Mouse (Mus musculus): ENCODE results near the gene Fbxw11.
"Not testable (repeated sequence)": the region's sequence is repeated elsewhere in the genome, so short reads cannot be mapped to it uniquely, and the experiment has no call there.

Fbxw11 gene

DNA sequence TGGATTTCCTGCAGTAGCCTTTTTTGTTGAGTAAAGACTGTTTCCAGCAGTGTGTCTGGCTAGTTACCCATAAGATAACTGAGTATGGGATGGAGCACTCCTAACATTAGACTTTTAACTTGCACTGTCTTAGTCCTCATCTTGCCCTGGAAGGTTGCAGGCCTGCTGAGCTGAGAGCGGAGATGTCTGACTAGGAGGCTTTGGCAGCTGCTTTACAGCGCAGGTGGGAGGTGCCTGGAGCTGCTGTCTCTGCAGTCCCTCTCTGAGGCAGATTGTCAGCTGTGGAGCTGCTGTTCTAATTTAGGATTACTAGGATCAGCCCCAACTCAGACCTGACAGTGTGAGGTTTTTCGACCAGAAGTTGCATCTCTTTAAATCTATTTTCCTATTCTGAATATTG, 34.3 kb downstream of the Fbxw11 start:
- DNase-seq (ENCODE audit: low read depth) = no peak

- DNase-seq (ENCODE audit: low read depth) = no peak
Observed at GRCm38 (mm10) chr11:32677811-32678210, 35.3 kb downstream of the Fbxw11 start.

- DNase-seq (ENCODE audit: low read depth) = not testable (repeated sequence)
Observed at GRCm38 (mm10) chr11:32679091-32679490, 36.6 kb downstream of the Fbxw11 start.

GRCm38 (mm10) chr11:32680014-32680413, 37.5 kb downstream of the Fbxw11 start:
- peak; percentile 39 for DNase-seq (ENCODE audit: low read depth)

GRCm38 (mm10) chr11:32681192-32681795, 38.8 kb downstream of the Fbxw11 start:
- DNase-seq (ENCODE audit: low read depth) = no peak

GRCm38 (mm10) chr11:32682335-32683102, 40.0 kb downstream of the Fbxw11 start:
- DNase-seq (ENCODE audit: low read depth) = no peak

- DNase-seq (ENCODE audit: low read depth) = no peak
Observed at GRCm38 (mm10) chr11:32684690-32685254, 42.2 kb downstream of the Fbxw11 start.

DNA sequence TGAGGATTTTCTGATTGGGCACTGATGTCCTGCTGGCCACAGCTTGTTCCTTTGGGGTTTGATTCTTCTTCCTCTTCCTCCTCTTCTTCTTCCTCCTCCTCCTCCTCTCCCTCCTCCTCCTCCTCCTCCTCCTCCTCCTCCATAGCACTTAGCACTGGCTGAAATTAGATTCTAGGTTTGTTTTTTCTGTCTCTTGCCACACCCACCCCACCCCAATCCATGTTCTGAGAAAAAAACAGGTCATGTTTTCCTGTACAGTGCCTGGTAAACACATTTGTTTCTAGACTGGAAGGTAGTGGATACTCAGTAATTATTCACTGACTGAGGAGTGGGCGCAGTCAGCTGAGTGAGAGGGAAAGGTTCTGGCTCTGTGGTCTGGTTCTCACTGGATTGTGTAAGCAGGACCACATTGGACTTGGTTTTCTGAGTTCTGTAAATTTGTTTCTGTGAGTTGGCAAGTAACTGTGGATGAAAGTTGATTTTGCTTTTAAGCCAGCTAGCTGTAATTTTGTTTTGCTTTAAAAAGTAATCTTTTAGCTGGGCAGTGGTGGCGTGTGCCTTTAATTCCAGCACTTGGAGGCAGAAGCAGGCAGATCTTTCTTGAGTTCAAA, 45.8 kb downstream of the Fbxw11 start:
- DNase-seq (ENCODE audit: low read depth) = no peak

- no peak for DNase-seq (ENCODE audit: low read depth)
Observed at GRCm38 (mm10) chr11:32689510-32689909, 47.0 kb downstream of the Fbxw11 start.

DNA sequence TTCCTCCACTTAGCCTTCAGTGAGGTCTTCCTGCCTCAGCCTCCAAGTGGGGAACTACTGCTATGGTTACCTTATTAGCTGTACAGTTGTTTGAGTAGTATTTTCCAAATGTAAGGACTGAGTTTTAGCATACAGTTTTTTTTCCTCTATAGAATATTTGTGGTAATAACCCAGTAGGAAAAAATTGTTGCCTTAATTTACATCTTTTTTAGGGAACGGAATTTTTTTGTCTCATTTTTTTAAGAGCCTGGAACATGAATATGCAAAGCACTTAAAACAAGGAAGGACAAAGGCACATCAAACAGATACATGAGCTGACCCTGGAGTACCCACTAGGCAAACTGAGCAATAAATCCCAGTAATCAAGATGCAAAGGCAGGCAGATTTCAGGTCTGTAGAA, 50.3 kb downstream of the Fbxw11 start:
- DNase-seq (ENCODE audit: low read depth) = no peak

DNA sequence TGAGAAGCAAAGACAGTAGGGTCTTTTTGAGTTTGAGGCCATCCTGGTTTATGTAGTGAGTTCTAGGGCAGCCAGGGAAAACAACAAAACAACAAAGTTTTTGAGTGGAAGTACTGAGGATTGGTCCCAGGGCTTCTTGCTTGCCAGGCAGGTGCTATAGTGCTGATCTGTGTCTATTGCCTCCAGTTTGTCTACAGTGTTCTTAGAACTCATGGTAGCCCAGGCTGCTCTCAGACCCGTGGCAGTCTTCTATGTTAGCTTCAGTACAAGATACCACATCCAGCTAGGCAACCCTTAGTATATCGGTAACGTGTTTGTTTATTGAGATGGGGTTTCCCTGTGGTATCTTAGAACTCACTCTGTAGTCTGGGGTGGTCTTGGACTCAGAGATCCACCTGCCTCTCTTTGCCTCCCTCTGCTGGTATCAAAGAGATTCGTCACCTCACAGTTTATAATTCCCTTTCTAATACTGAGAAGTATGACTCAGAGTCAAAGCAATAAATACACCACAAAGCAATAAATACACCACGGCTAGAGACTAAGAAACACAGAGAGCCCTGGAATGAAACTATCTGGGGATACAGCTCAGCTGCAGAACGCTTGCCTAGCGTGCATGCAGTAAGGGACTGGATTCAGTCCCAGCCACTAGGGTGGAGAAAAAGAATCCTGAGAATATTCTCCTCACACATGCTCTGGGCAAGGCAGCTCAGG, 51.1 kb downstream of the Fbxw11 start:
- DNase-seq (ENCODE audit: low read depth) = peak; percentile 22

- not testable (repeated sequence) for DNase-seq (ENCODE audit: low read depth)
Observed at GRCm38 (mm10) chr11:32694322-32695003, 51.9 kb downstream of the Fbxw11 start.

DNA sequence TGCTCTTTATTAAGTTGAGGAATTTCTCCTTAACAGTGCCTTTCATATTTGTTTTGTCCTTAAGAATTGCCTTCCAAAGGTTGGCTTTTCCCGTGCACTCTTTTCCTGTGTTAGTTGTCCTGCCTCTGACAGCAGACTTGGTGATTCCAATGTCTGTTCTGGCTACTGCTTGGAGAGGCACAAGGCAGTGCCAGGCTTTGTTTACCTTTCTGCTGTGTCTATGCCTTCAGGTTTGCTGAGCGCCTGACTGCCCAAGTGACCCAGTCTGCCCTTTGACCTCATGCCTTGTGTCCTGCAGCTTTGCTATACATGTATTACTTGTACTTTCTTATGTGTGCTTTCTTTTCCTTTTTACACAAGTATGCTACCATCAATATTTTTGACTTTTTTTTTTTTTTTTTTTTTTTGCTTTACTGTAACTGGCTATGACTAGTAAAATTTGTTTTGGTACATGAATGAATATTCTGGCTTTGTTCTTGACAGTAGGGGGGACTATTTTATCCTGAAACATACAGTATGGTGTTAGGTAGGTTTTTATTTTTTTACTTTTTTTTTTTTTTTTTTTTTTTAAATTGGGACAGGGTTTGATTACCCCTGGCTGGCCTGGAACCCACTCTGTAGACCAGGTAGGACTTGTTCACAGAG, 54.0 kb downstream of the Fbxw11 start:
- DNase-seq (ENCODE audit: low read depth) = no peak

- peak; percentile 24 for DNase-seq (ENCODE audit: low read depth)
Observed at GRCm38 (mm10) chr11:32697695-32698094, 55.2 kb downstream of the Fbxw11 start.

- DNase-seq (ENCODE audit: low read depth) = no peak
Observed at GRCm38 (mm10) chr11:32699913-32700493, 57.5 kb downstream of the Fbxw11 start.

DNA sequence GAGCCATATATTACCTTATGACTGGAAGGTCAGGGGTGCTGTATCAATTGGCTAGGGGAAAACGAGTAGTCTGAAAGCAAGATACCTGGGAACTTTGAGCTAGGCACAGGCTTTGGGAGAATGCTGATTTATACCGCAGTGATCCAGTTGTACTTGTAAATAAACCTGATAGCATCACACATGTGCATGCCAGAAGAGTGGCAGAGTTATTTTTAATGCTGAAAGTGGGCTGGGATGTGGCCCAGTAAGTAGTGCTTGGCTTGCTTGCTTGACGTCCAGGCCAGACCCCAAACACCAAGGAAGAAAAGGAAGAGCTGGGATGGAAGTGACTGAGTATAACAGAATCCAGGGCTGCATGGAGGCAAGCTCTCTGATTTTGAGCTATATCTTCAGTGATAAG, 59.0 kb downstream of the Fbxw11 start:
- DNase-seq (ENCODE audit: low read depth) = no peak

- no peak for DNase-seq (ENCODE audit: low read depth)
Observed at GRCm38 (mm10) chr11:32704241-32704890, 61.8 kb downstream of the Fbxw11 start.

DNA sequence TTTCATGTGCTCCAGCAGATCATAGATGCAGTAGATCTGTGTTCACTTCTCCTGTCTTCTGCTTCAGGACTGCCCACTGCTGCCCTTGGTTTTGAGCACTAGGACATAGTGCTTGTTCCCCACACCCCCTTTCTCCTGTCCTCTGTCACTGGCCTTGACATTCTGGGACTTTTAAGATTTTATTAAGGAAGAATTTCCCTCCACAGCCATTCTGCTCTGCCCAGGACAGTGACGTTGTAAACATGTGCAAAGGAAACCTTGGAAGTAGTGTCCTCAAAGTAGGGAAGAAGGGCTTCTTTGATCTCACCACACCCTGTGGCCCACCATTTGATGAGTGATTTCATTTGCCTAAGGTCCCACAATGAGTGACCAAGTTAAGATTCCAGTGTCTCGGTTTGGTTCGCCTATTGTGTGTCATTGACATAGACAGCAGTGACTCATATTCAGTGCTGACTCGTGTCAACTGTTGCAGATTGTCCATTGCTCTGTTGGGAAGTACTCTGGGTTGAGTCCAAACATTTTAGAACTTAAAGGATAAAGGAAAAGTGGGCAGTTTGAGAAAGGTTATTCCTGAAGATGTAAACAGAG, 64.0 kb downstream of the Fbxw11 start:
- no peak for DNase-seq (ENCODE audit: low read depth)

GRCm38 (mm10) chr11:32707481-32707880, 65.0 kb downstream of the Fbxw11 start:
- no peak for DNase-seq (ENCODE audit: low read depth)
